Mouse (Mus musculus): ENCODE data around the gene Hrh2. TPM values are rescaled to one million over a fixed set of nuclear protein-coding genes. Genes with fewer than 3 reads are reported as not detected.
A peak's percentile ranks its signal among the peaks of the same experiment; 100 is the strongest.

Gene Hrh2
- total RNA-seq, 2 experiments from 2014 or later = 0.07 to 0.10 TPM

DNA sequence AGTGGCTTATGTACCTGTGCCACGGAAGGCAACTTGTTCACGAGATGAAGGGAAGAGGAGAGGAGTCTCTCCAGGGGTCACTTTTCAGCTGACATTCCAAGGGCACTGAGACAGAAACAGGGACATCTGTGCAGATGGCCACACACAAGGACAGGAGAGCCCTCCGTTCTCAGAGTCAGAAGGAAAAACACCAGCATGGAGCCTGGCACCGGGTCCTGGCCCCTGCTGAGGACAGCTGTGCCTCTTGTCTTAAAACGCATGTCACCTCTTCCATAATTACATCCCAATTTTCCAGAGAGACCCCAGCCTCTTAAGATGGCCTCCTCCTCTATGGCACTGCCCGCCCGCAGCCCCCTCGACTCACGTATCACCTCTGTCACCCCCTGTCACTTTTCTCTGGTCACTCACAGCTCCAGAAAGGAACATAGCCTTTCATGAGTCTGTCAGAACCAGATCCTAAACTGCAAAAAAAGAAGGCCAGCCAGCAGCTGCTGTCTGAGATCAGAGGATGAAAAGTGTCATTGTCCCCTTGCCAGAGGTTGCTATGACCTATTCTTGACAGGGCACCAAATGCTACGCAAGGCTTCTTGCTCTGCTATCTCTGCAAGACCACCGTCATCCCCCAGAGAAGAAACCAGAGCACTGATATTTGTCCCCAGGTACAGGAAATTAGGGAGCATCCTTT, 59.8 kb downstream of the Hrh2 start:
- no peak for DNase-seq
- intact Hi-C loops (cut with DNase I) = no loop called here

DNA sequence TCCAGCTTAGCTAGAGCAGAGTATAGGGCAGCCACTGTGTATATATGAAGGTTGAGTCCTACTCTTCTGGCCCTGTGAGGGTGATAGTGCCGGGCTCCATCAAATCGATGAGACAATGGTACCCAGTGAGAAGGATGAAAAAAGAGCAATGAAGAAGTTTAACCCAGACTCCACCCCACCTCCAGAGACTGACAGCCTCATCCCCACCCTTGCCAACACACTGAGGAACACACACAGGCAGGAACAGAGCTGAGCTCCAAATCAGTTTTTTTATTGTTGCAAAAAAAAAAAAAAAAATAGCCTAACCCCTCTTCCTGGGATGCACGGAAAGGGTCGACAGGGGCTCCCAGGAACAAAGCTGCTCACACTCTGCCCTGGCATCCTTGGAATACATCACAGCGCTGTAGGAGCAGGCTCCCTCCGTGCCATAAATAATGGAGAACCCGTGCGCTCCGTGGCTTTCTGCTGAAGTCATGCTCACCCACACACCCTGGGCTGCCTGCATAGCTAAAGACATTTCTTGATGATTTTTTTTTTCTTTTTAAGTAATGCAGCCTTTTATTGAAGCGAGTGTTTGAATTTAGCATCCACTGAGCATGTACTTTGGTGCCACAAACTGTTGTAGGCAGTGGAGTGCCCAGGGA, 65.8 kb downstream of the Hrh2 start:
- intact Hi-C loops (cut with DNase I) = no loop called here
- no peak for DNase-seq

DNA sequence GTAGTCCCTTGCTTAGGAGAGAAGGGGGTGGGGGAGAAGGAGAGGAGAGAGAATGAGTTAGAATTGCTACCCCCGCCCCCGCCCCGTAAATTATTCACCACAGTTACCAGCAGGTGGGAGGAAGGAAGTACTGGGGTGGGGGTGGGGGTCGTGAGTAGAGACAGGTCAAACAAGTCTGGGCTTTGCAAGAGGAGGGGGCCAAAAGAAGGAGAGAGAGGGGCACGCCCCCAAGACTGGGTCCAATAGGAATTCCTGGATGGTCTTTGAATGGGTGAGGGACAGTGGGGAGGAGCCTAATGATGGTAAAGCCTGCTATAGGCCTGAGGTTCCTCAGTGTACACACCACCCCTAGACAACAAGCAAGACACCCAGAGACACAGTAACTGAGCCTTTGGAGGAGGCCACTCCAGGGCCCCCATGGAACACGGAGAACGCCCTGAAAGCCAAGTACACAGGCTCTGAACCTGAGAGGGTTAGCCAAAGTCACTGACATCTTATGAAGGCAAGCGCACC, 66.4 kb downstream of the Hrh2 start:
- intact Hi-C loops (cut with DNase I) = no loop called here
- no peak for DNase-seq

GRCm38 (mm10) chr13:54260318-54260717, 68.4 kb downstream of the Hrh2 start:
- peak in 1 of 2 experiments; percentile 23 for DNase-seq
- intact Hi-C loops (cut with DNase I) = no loop called here

DNA sequence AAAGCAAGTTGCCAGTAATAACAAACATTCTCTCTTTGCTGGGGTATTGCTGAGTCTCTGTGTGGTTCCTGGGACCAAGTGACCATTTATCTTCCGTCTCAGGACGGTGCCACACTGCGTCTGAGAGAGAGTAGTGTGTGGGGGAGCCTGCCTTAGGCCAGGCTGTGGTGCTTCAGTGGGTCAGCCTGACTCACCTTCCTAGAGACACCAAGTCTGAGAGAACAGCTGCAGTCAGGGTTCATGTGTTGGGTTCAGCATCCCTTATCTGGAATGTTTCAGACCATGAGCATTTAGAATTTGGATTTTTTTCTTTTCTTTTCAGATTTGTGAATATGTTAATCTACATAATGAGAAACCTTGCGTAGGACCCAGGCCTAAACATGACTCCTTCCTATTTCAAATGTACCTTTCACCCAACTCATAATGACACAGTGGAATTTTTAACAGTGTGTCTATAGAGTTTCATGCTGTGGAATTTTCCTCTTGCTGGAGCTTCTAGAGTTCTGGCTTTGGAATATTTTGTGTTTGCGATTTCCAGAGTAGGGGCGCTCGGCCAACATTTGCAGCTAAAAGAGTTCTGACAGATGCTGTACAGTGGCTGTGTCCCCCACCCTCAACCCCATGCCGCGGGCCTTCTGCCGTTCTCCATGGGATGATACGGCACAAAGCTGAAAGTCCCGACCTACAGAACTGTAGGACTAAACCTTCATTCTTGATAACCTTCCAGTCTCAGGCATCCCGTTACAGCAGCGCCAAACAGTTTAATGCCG, 71.0 kb downstream of the Hrh2 start:
- DNase-seq = no peak
- intact Hi-C loops (cut with DNase I) = no loop called here

DNA sequence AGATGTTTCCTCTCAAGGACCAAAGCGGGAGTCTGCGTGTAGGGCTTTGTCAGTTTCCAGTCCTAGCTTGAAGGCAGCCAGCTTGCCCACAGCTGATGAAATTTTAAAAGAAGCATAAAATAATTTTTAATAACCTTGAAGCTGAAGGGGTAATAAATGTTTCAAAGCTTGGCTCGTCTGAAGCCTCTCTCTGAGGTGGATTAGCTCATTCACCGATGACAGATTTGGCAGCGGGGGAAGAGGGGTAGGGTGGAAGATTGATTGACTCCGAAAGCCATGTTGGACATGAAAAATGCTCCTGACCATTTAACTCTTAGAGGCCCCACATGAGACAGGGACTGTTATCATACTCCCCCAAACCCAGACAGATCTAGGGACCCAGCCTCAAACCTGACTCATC, 71.7 kb downstream of the Hrh2 start:
- intact Hi-C loops (cut with DNase I) = no loop called here
- DNase-seq = no peak

DNA sequence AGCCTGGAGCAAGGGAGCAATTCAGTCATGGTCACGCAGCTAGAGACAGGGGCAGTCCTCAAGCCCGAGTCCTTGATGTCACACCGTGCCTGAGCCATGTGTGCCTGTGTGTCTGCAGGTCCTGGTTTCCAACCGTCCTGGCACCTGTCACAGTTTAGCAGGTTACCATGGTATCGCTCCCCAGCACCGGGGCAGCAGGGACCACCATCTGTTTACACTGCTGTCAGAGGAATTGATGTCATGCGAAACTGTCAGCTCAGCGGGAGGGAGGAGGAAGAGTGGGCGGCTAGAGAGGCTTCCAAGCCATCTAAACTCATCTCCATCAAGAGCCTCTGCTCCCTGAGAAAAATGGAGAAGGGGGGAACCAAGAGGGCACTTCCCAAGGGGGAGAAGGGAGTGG, 74.5 kb downstream of the Hrh2 start:
- no peak for DNase-seq

GRCm38 (mm10) chr13:54269087-54269486, 77.2 kb downstream of the Hrh2 start:
- intact Hi-C loops (cut with DNase I) = no loop called here
- no peak for DNase-seq

More for the DNA sequence above, 74.5 kb downstream of the Hrh2 start:
- intact Hi-C loops (cut with DNase I) = no loop called here

DNA sequence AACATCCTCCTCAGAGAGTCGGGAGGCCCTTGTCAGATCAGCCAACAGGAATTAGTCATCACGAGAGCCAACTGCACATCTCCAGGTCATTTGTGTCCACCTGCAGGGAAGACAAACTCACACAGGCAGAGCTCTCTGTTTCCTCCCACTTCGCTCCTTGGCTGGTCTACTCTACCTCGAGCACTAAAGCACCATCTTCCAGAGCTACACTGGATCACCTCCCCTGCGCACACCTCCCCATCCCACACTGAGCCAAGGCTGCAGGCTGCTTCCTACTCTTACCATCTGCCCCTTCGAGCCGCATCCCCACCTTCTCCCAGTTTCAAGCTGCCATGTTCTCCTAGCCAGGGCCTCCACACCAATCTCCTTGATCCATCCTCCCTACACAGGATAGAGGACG, 77.7 kb downstream of the Hrh2 start:
- DNase-seq = no peak
- intact Hi-C loops (cut with DNase I) = no loop called here

- intact Hi-C loops (cut with DNase I) = no loop called here
- DNase-seq = no peak
Observed at GRCm38 (mm10) chr13:54272076-54272475, 80.1 kb downstream of the Hrh2 start.

GRCm38 (mm10) chr13:54277406-54277805, 85.5 kb downstream of the Hrh2 start:
- no peak for DNase-seq
- intact Hi-C loops (cut with DNase I) = no loop called here

GRCm38 (mm10) chr13:54280366-54280765, 88.4 kb downstream of the Hrh2 start:
- intact Hi-C loops (cut with DNase I) = no loop called here
- no peak for DNase-seq

GRCm38 (mm10) chr13:54281149-54281548, 89.2 kb downstream of the Hrh2 start:
- intact Hi-C loops (cut with DNase I) = no loop called here
- no peak for DNase-seq

GRCm38 (mm10) chr13:54281623-54282022, 89.7 kb downstream of the Hrh2 start:
- intact Hi-C loops (cut with DNase I) = no loop called here
- DNase-seq = no peak

DNA sequence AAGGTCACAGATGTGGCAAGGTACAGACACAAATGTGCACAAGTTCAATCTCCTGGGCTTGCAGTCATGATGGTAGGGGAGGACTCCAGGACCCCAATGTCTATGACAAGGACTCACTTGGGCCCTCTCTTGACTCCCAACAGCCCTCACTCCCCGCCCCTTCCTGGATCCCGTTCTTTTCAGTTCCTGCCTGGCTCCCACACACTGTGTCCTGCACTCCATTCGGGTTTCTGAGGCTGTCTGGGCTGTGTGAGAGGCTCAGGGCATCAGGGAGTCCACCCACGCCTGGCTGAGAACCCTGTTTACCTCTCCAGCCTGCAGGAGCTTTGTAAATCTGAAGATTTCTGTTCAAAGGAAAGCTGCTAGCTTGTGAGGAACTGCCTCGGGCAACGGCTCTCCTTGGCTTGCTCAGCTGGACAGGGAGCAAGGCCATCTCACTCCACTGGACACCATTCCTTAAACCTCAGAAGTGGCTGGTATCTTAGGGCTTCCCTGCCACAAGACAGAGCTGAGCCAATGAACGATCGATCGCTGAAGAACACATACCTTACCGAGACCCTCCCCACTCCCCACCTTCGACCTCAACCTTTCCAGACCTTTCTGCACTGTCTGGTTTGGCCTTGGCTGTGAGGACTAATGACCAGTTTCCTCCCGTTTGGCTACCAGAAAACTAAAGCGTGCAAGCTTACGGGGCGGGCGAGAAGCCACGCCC, 90.4 kb downstream of the Hrh2 start:
- no peak for DNase-seq
- intact Hi-C loops (cut with DNase I) = no loop called here

- intact Hi-C loops (cut with DNase I) = no loop called here
- DNase-seq = peak in 1 of 2 experiments; percentile 16
Observed at GRCm38 (mm10) chr13:54282861-54283206, 90.9 kb downstream of the Hrh2 start.

Other genes starting within 250 kb of the Hrh2 start
- gene Drd1, start 136.4 kb upstream of the Hrh2 start, total RNA-seq (2021) = 1 to 10 TPM in 1 of 2 experiments, under 1 TPM in 1; 0.41 to 1.0 TPM
- gene Sfxn1, start 120.3 kb upstream of the Hrh2 start, total RNA-seq (2021) = 1 to 10 TPM; 6.9 to 9.9 TPM
- gene Cplx2, start 179.2 kb downstream of the Hrh2 start, total RNA-seq (2021) = 1 to 10 TPM; 4.5 to 5.1 TPM